Mouse (Mus musculus) regulatory T cell (primary cell): ENCODE measurements around the gene Klhl35.
"Not testable (repeated sequence)": the region's sequence is repeated elsewhere in the genome, so short reads cannot be mapped to it uniquely, and the experiment has no call there.

Source experiments
- in situ Hi-C: fragments of 300-600 bp; cut with MboI, MseI; formaldehyde crosslinking; loops from one replicate; pipeline ENCODE4 v1.15.1; 2025; ENCODE audit warnings: high pct_unique_total_duplicates

Klhl35 gene

DNA sequence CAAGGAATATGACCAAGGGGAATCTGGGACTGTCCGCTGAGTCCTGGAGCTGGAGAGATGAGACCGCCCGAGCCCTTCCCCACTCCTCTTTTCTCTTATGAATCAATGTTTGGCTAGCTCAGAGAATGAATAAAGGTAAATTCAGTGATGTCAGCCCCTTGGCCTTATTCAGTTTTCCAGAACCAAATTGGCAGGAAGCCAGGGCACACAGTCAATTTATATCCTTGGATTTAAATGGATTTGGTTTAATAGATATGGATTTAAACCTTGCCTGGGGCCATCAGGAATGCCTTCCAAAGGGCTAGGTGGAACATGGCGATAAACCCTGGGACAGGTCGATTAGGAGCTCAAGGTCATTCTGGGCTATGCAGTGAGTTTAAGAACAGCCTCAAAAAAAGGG lies 23.9 kb downstream of the Klhl35 start:
- in situ Hi-C loops: loop anchor here (10.0 kb wide), 1 partner anchor 885 kb away; the partner anchor contains the start of genes C2cd3 and Ppme1

DNA sequence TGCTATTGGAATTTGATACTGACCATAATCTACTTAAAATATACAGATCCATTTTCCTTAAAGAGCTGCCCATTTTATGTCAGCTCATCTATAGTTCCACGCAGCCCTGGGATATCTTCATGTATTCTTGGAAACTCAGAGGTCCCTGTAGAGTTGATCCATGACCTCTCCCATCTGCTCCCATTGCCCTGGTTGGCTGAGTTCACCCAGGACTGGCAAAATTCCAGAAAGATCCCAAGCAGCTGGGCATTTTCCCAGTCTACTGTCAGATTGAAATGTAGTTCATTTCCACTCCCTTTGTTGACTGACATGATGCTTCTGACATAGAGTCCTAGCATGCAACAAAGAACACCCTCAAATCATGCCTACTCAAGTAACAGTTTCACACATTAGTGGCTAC lies 33.3 kb downstream of the Klhl35 start:
- in situ Hi-C loops: loop anchor here (5.0 kb wide), 1 partner anchor 298 kb away; no protein-coding TSS in a partner anchor

DNA sequence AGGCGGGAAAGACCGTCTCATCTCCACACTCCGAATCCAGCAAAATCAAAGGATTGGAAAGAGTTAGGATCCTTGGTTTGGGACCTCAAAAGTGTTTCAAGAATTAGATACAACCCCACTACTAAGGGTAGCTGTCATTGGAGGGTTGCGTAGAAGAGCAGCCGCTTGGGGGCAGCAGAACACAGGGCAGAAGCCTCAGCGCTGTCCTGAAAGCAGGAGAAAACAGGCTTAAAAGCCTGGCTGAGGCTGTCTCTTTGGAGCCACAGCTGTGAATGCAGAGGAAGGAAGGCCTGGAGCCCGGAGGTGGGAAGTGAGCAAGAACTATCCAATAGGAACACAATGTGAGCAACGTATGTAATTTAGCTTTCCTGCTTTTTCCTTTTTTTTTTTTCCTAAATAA lies 34.4 kb downstream of the Klhl35 start:
- in situ Hi-C loops: loop anchor here (5.0 kb wide), 1 partner anchor 87 kb away; no protein-coding TSS in a partner anchor

DNA sequence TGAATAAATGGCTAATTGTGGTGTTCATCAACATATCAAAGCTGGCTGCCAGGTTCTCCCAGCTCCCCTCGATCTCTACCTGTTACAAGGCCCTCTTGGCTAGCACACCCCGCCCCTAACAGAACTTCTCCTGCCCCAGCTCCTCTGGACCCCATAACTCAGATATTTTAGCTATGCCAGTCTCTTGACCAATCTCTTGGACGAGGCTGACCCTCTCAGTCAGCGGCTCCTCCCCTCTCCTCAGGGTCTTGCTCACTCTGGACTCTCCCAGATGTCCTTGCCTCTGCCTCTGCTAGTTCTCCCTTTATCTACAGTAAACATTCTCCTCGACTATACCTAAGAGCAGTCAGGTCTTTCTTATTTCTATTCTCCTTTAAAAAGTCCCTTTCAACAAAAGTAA lies 34.9 kb downstream of the Klhl35 start:
- in situ Hi-C loops: loop anchor here (5.0 kb wide), 1 partner anchor 87 kb away; no protein-coding TSS in a partner anchor

DNA sequence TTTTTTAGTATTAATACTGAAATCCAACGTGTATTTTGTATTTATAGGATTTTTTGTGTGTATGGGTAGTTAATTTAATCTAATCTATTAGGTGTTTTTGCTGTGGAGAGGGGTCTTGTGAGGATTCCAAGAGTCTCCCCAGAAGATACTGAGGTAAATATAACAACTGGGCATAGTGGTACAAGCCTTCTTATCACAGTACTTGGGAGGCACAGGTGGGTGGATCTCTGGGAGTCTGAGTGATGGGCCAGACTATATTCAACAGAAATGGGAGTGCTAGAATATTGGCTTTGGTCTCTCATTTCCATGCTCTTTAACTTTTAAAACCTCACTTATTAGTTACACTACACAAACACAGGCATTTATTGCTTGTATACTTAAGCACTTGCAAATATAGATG lies 35.3 kb downstream of the Klhl35 start:
- in situ Hi-C loops: loop anchor here (5.0 kb wide), 1 partner anchor 86 kb away; no protein-coding TSS in a partner anchor

DNA sequence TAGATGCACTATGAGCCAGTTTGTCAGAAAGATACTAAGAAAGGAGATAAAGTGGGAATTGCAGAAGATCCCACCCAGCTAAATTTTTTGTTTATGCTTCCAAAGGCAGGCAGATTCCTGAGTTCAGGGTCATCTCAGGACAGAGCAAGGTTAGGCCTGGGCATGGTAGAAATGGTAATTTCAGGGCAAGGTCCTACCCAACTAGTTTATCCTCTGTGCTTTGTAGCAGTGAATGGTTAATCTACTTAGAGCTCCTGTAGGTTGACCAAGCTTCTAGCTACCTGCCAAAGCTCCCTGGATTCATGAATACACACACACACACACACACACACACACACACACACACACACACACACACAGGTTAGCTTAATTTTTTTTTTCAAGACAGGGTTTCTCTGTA lies 38.8 kb downstream of the Klhl35 start:
- in situ Hi-C loops: loop anchor here (5.0 kb wide), 1 partner anchor 83 kb away; no protein-coding TSS in a partner anchor

DNA sequence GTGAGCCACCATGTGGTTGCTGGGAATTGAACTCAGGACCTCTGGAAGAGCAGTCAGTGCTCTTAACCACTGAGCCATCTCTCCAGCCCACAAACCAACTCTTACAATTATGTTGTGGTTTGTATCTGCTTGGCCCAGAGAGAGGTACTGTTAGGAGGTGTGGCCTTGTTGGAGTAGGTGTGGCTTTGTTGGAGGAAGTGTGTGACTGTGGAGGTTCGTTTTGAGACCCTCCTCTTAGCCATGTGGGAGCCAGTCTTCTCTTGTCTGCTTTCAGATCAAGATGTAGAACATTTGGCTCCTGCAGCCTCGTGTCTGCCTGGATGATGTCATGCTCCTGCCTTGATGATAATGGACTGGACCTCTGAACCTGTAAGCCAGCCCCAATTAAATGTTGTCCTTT lies 42.4 kb downstream of the Klhl35 start:
- in situ Hi-C loops: not testable (repeated sequence)

DNA sequence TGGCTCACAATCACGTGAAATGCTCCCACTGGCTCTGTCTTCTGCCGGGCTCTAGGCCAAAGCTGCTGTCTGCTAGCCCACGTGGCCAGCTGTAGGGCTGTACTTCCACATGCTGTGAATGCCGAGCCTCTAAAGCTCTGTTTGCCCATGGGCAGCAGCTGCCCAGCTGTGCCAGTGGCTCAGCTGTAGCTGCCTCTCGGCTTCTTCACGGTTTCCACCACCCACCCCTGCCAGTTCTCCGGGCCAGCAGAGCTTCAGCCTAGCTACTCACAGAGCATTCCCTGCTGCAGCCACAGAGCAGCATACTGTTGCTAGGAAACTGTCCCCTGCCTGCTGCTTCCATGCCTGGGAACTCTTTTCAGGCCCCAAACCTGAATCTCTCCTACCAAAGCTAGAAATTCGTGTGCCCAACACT lies 44.3 kb downstream of the Klhl35 start:
- in situ Hi-C loops: no loop called here

DNA sequence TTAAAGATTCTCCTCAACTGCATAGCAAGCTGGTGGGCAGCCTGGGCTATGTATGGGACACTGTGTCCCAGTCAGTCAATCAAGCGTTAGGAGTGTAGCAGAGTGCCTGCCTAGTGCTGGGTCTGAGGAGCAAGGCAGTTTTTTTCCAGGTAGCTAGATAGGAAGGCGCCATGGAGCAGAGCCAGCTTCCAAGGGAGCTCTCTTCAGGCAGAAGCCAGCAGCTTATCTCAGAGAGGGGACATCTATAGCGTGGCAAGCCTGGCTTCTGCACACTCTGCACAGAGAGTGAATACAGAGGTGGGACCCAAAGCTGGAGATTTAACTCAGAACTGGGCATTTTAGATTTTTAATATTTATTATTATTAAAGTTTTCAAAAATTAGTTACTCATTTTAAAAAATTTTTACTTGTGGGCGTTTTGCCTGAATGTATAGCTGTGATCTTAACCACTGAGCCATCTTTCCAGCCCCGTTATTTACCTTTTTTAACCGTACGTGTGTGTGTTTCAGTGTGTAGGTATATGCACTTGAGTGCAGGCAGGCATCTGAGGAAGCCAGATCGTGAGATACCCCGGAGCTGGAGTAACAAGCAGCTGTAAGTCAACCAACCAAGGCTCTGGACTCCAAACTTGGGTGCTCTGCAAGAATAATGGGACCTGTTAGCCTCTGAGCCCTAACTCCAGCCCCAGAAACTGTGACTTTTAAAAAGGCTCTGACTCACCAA lies 50.4 kb downstream of the Klhl35 start:
- in situ Hi-C loops: no loop called here

DNA sequence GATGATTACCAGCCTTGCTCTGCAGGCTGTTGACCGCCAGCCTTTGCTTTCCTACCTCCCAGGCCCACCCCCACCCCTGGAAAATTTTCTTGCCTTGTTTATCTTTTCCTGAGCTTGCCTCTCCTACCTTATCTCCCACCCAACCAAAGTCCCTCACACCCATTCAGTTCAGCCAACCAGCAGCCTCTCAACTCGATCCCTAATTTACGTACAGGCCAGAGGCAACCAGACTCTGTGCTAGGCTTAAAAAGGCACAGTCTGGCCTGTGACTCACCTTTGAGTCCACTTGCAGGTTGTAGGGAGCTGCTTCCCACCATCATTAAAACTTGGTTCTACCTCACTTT lies 51.0 kb downstream of the Klhl35 start:
- in situ Hi-C loops: no loop called here

DNA sequence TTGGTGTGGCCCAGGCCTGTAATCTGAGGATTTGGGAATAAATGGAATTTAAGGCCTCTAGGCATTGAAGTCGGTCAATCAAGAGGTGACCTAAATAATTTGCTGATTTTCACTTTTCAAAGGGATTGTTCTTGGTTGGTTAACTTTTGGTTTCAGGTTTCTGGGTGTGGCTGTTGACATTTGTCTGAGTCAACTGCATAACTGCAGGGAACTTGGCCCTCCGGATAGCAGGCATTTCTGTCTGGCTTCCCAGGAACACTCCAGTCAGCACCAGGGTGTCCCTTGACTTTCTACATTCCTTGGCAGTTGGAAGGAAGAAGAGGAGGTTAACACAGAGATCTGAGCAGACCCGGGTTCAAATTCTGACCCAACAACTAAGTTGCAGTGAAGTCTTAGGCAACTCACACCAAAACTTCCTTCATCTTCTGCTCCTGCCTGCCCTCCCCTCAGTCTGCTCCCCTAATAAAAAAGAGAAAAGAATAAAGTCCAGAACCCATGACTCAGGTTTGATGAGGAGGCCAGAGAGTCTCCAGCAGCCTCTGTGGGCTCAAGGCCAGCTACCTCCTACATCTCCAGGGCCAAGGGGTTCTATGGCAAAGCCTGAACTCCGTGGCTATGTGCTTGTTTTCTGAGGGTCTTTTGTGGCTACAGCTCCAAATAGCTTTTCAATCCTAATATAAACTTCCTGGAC lies 53.3 kb downstream of the Klhl35 start:
- in situ Hi-C loops: no loop called here

DNA sequence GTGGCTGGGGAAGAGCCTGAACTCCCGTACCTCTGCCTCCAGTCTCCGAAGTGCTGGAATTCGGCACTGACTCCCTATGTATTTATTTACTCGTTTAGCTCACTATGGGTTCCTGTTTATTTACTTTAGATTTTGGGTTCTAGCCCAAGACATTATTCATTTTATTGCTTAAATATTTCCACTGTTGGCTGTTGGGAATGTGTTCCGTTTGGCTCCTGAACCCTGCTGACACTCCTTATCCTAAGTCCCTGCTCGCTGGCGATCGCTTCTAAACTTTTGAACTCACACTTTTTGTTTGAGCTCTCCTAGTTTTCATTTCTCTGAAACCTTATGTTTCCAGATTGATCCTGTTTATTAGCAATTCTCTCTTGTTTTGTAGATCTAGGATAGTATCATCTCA lies 57.3 kb downstream of the Klhl35 start:
- in situ Hi-C loops: no loop called here
